Mouse (Mus musculus) urinary bladder, postnatal 25 days (tissue): ENCODE results near the gene Ss18l1.

Experiments
- DNase-seq: peaks from one replicate; pipeline ENCODE4 v3.0.0; 2022; ENCODE audit warnings: low spot score

Ss18l1 gene

GRCm38 (mm10) chr2:180040406-180040805, 1.9 kb upstream of the Ss18l1 start:
- DNase-seq = no peak

GRCm38 (mm10) chr2:180041577-180042255, 593 bp upstream of the Ss18l1 start:
- DNase-seq = peak; percentile 41

GRCm38 (mm10) chr2:180042858-180043515, 678 bp downstream of the Ss18l1 start:
- DNase-seq = peak; percentile 39

DNA sequence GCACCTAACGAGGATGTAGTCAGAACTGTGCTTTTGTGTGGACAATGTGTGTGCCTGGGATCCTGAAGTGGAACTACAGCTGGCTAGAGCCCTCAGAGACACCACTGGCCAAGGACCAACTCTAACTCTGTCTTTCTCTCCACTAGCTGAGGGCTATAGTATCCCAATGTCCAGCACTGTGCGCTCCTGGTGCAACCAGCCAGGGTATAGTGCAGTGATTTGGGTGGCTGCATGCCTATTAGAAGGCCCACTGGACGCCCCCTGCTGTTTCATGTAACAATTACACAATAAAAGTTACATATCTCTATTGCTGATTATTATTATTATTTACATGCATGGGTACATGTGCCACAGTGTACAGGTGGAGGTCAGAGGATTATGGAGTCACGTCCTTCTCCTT, 3.0 kb downstream of the Ss18l1 start:
- DNase-seq = peak; percentile 33

DNA sequence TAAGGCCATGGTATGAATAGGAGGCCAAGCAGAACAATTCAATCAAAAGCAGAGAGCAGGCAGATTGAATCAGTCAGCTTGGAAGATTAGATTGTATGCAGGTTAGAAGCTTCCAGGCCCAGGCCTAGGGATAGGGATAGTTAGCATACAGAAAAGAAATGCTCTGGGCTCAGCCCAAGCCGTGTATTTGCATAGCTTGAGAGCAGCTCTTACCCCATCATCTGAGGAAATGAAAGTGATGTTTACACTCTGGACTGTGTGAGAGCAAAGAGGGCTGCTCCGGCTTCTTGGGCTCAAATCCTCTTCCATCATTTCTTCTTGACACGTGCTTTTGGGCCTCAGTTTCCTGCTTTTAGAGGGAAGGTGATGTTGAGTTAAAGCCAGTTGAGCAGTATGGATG, 5.3 kb downstream of the Ss18l1 start:
- no peak for DNase-seq

DNA sequence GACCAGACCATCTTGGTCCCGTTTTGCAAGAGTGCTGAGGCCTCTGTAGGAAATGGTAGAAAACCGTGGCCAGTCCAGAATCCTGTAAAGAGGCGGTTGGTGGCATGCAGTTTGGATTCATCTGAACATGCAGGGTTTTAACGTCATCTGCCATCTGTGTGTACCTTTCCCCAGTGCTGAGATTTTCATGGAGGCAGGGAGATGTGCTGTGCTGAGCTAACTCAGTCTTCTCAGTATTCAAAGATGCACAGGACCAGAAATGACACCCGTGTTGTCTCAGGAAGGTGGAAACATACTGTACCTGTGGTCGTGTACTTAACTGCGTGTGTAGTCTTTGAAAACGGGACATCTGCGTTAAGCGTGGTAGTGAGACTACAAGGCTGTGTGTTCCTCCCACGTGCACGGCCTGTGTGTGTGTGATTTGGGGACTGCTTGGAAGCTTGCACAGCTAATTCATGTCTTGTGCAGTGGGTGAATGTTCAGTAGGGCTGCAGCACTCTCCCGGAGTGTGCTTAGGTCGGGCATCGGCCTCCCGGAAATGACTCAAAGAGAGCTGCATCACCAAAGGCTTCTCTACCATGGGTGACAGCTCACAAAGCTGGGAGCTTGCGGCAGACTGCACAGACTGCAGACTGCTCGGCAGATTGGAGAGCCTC, 5.8 kb downstream of the Ss18l1 start:
- DNase-seq = no peak

GRCm38 (mm10) chr2:180050986-180051385, 8.7 kb downstream of the Ss18l1 start:
- DNase-seq = peak; percentile 88

DNA sequence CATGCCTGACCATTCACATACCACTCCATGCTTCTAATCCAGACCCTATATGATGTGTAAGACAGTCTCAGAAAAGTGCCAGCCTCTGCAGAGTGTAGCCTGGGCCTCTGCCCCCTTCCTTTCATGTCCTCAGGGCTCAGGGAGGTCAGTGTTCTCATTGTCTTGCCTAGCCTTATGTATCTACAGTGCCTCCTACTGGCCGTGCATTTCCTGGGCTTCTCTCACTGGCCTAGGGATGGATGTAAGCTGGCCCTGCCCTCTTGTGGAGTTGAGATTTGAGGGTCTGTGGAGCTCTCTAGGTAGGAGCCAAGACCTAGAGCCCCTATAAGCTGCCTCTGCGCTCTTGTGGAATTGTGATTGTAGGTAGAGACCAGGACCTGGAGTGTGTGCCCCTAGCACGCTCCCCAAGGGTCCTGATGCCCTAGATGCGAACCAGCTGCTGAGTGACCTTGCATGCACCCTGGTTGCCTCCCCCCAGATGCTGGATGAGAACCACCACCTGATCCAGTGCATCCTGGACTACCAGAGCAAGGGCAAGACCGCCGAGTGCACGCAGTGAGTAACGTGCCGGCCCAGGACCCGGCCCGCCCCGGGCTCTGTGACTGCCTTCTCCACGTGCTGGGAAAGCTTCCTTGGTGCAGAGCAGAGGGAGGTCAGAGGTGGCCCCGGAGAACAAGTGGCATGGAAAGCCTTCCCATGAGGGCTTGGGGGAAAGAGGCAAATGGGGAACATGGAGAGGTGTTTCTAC, 9.9 kb downstream of the Ss18l1 start:
- DNase-seq = no peak

- DNase-seq = no peak
These were observed 10.7 kb downstream of the Ss18l1 start for GRCm38 (mm10) chr2:180053001-180053400.

DNA sequence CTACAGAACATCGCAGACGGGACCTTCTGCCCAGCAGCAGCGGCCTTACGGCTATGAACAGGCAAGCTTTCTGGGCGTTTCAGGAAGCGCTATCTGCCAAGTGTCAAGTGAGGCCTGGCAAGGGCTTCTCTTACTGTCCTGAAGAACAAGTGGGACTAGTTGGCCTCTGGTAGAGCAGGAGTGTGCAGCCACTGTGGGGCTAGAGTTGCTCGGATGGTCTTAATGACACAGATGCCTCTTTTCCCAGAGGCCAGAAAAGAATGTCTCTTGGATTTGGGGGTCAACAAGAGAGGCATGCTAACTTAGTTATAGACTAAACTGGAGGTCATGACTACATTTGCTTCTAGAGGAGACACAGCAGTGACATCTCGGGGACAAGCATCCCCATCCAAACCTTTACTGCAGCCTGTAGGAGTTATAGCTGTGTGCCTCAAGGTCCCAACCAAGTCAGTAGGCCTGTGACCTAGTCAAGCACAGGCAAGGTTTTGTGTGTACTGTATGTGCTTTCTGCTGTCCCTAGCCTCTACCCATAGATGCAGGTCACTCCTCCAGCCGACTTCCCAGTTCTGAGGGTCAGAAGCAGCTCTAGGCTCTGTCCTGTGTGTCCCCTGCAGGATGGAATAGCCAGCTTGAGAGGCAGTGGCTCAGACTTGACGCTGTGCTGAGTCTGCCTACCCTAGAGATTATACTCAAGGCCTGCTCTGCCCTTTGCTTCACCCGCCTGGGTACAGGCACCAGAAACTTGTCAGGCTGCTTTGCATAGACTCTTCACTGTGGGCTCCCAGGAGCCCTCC, 21.2 kb downstream of the Ss18l1 start:
- no peak for DNase-seq

- no peak for DNase-seq
These were observed 27.6 kb downstream of the Ss18l1 start for GRCm38 (mm10) chr2:180069770-180070480.

DNA sequence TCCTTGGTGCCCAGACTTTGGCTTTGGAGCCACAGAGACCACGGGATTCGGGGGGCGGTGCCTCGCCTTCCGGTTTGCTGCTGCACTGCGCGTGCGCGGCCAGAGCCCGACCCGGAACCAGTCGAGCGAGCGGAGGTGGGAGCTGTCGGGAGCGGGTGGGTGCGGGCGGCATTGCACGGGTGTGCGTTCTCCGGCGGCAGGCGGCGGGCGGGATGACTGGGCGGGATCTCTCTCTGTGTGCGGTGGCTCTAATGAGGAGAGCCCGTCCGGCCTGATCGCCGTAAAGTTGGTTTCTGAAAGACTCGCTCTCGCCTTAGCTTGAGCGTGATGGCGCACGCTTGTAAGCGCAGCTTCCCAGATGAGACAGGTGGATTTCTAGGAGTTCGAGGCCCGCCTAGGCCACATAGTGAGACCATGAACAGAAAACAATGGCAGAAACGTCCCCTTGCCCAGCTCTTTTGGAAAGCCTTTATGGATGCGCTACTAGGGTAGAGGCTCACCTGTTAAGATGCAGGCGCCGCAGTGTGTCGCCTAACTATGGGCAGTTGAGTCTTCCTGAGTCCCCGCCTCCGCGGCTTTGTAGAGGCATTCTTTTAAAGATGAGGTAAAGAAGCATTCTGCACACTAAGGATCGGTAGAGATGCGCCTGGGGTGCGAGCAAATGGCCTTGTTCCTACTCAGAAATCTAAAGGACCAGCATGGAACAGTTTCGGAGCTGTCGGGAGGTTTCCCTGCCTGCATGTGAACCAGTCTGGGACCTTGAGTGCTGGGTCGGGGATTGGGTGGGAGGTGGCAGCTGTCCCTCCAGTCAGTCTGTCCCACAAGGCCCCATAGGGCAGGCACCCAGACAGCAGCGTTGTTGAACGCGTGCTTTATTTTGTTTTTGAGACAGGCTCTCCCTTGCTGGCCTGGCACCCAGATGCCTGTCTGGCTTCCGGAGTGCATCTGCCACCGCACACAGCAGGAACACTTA, 28.5 kb downstream of the Ss18l1 start, which contains the start of gene Mtg2:
Gene Mtg2 (plus strand): TSS at position 108 of the 973 bp plus-strand sequence.
- DNase-seq = peak; percentile 95

DNA sequence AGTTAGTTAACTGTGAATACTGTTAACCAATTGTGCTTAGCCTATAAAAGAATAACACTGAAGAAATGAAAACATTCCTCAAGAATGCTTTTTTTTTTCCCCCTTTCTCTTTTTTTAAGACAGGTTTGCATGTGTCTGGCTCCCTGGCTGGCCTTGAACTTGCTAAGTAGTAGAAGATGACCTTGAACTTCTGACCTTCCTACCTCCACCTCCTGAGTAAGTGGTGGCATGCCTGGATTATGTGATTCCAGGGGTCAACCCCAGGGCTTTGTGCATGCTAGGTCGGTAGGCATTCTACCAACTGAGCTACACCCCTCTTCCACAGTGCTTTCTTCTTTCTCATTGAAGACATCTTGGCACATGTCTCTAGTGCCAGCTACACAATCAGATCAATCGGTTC, 29.4 kb downstream of the Ss18l1 start:
- DNase-seq = no peak

GRCm38 (mm10) chr2:180072886-180073285, 30.6 kb downstream of the Ss18l1 start:
- DNase-seq = no peak

- no peak for DNase-seq
These were observed 35.3 kb downstream of the Ss18l1 start for GRCm38 (mm10) chr2:180077622-180078021.

GRCm38 (mm10) chr2:180080680-180081079, 38.4 kb downstream of the Ss18l1 start:
- no peak for DNase-seq

GRCm38 (mm10) chr2:180083063-180083462, 40.8 kb downstream of the Ss18l1 start:
- no peak for DNase-seq

DNA sequence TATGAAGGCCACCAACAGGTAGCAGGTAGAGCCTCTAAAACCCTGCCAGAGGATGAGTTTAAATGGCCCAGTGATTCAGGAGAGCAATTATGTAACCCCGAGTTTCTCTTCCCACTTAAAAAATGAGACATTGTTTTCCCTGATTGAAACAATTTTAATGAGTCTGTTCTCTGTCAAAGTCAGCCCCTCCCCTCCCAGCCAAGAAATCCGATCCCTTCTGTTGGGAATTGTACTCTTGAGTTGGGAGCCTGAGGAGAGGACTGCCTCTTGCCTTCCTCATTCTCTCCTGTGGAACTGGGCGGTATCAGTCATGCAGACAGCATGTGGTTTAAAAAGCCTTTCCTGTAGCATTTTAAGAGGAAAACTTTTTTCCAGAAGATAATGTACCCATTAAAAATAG, 42.3 kb downstream of the Ss18l1 start:
- no peak for DNase-seq

DNA sequence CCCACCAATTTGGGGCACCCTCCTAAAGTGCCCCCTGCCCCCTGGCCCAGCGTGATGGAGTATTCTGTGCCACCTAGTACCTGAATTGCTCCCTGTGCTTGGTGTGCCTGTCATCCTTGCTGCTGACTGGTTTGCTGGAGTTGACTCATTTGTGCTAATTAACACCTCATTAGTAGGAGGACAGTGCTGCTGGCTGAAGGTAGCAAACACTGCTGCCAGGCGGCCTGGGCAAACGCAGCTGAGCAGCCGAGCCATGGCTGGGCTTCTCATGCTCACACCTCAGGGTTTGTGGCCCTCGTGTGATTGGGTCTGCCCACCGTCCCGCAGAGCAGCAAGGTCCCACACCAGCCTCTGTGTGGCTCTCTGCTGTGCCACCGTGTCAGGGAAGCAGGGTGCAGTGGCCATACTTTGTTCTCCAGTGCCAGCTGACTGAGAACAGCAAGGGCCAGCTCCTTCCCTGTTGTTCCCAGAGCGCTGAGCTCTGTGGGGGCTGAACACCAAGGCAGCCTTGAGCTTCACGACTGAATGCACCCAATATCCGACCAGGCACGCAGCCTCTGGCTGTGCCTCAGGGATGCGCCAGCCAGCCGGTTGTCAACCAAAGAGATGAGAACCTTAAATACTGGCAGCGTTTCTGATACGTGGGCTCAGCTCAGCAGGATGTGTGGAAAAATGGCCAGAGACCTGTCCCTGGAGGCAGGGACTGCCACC, 43.8 kb downstream of the Ss18l1 start:
- DNase-seq = no peak
